Mouse (Mus musculus) cortical plate, adult 2 months (tissue): ENCODE measurements around the gene Slit3. TPM values are rescaled to one million over a fixed set of nuclear protein-coding genes. Genes with fewer than 3 reads are reported as not detected.
A peak's percentile ranks its signal among the peaks of the same experiment; 100 is the strongest.

ENCODE experiments used
- H3K27ac ChIP-seq: fragments of 200-500 bp; 2 replicates; pipeline ENCODE4 v1.5.1; 2012; ENCODE audit warnings: low read length, control low read depth, inconsistent platforms; ENCODE audit not compliant: insufficient read depth
- H3K4me1 ChIP-seq: fragments of 200-500 bp; 2 replicates; pipeline ENCODE4 v1.6.1; 2011; ENCODE audit warnings: low read length; ENCODE audit not compliant: control insufficient read depth, insufficient read depth
- H3K4me3 ChIP-seq: fragments of 200-500 bp; 2 replicates; pipeline ENCODE4 v1.5.1; 2011; ENCODE audit warnings: mild to moderate bottlenecking, low read length, control low read depth; ENCODE audit not compliant: insufficient read depth
- CTCF ChIP-seq: fragments of 200-500 bp; IDR thresholded peaks from 2 replicates; pipeline ENCODE4 v1.5.1; 2011; ENCODE audit warnings: mild to moderate bottlenecking, control low read depth, low read length; ENCODE audit not compliant: insufficient read depth; ENCODE audit errors: extremely low read depth
- POLR2A ChIP-seq: fragments of 200-500 bp; IDR thresholded peaks from 2 replicates; pipeline ENCODE4 v1.6.1; 2011; ENCODE audit warnings: mild to moderate bottlenecking, low read length, control low read depth; ENCODE audit not compliant: insufficient read depth; ENCODE audit errors: extremely low read depth
- polyA plus RNA-seq: library from polyadenylated mRNA; depleted of rRNA; stranded (reverse); fragments of >200 nt; gene quantifications from 2 replicates; pipeline ENCODE4 v1.2.3, GENCODE M21; 2012

Gene Slit3
- polyA plus RNA-seq, 1 experiment, result 15.8 TPM

GRCm38 (mm10) chr11:35561760-35562159 is 440.7 kb downstream of the Slit3 start:
- Histone ChIP-seq H3K4me3 (no peak overlapping the region), H3K27ac (no peak overlapping the region), H3K4me1 (no peaks in the 10 kb centered on the region)
- TF ChIP-seq POLR2A (no peak), CTCF (no peak)

- TF ChIP-seq POLR2A, result no peak
- TF ChIP-seq CTCF, result no peak
- Histone ChIP-seq H3K4me3 (no peak overlapping the region), H3K27ac (no peak overlapping the region), H3K4me1 (no peaks in the 10 kb centered on the region; the same call in 1 of the 2 replicates)
Observed at GRCm38 (mm10) chr11:35565322-35565721, 444.3 kb downstream of the Slit3 start.

GRCm38 (mm10) chr11:35566686-35567085 is 445.7 kb downstream of the Slit3 start:
- no peak for TF ChIP-seq POLR2A
- TF ChIP-seq CTCF, result no peak
- no peak overlapping the region for H3K27ac ChIP-seq
- no peaks in the 10 kb centered on the region; the same call in 1 of the 2 replicates for H3K4me1 ChIP-seq
- no peak overlapping the region for H3K4me3 ChIP-seq

GRCm38 (mm10) chr11:35569126-35569916 is 448.3 kb downstream of the Slit3 start:
- no peak overlapping the region for H3K27ac ChIP-seq
- TF ChIP-seq CTCF (no peak), POLR2A (no peak)

GRCm38 (mm10) chr11:35569957-35570356 is 448.9 kb downstream of the Slit3 start:
- H3K4me1 ChIP-seq, result peaks cover 2% of the 10 kb centered on the region
- TF ChIP-seq CTCF (no peak), POLR2A (no peak)
- no peak overlapping the region for H3K27ac ChIP-seq
- no peak overlapping the region for H3K4me3 ChIP-seq

More at GRCm38 (mm10) chr11:35569126-35569916, 448.3 kb downstream of the Slit3 start:
- no peak overlapping the region for H3K4me3 ChIP-seq
- H3K4me1 ChIP-seq, result no peaks in the 10 kb centered on the region; the same call in 1 of the 2 replicates

GRCm38 (mm10) chr11:35571910-35572309 is 450.9 kb downstream of the Slit3 start:
- H3K27ac ChIP-seq, result no peak overlapping the region
- H3K4me3 ChIP-seq, result no peak overlapping the region
- H3K4me1 ChIP-seq, result peaks cover 4% of the 10 kb centered on the region
- TF ChIP-seq CTCF (no peak), POLR2A (no peak)

GRCm38 (mm10) chr11:35578796-35579195 is 457.8 kb downstream of the Slit3 start:
- TF ChIP-seq CTCF (no peak), POLR2A (no peak)
- H3K27ac ChIP-seq, result no peak overlapping the region
- H3K4me3 ChIP-seq, result no peak overlapping the region
- H3K4me1 ChIP-seq, result peaks cover 10% of the 10 kb centered on the region

- H3K4me3 ChIP-seq, result no peak overlapping the region
- peak overlapping the region; percentile 52; the same call in 1 of the 2 replicates for H3K27ac ChIP-seq
- TF ChIP-seq POLR2A, result no peak
- no peak for TF ChIP-seq CTCF
- peaks cover 6% of the 10 kb centered on the region; the same call in 1 of the 2 replicates for H3K4me1 ChIP-seq
Observed at GRCm38 (mm10) chr11:35582591-35582990, 461.6 kb downstream of the Slit3 start.

GRCm38 (mm10) chr11:35583633-35584032 is 462.6 kb downstream of the Slit3 start:
- Histone ChIP-seq H3K27ac (no peak overlapping the region), H3K4me1 (peaks cover 6% of the 10 kb centered on the region; the same call in 1 of the 2 replicates), H3K4me3 (no peak overlapping the region)
- TF ChIP-seq CTCF (no peak), POLR2A (no peak)

- no peak overlapping the region for H3K27ac ChIP-seq
- no peak for TF ChIP-seq CTCF
Observed at GRCm38 (mm10) chr11:35587174-35587959, 466.3 kb downstream of the Slit3 start.

More at GRCm38 (mm10) chr11:35587174-35587959, 466.3 kb downstream of the Slit3 start:
- Histone ChIP-seq H3K4me3 (no peak overlapping the region), H3K4me1 (peaks cover 4% of the 10 kb centered on the region; the same call in 1 of the 2 replicates)
